Mouse (Mus musculus): ENCODE measurements around the gene Defa22.
"Not testable (repeated sequence)": the region's sequence is repeated elsewhere in the genome, so short reads cannot be mapped to it uniquely, and the experiment has no call there.

Defa22 gene

GRCm38 (mm10) chr8:21161977-21162376 lies at the start of gene Defa22:
Gene Defa22 (plus strand): TSS chr8:21162277.
- not testable (repeated sequence) for DNase-seq (ENCODE audit: low spot score)

DNA sequence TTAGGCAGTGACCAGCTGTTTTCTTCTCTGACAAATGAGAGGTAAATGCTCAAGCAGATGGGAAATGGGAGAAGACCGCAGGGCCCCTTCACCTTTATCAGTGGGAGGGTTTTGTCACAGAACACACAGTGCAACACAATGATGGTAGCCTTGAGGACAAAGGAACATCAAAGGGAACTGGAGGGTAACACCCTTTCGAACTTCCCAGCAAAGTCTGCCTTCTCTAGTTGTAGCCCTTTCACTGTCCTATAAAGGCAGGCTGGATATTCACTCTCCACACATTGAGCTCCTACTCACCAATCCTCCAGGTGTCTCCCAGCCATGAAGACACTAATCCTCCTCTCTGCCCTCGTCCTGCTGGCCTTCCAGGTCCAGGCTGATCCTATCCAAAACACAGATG lies 27.7 kb upstream of the Defa22 start, which contains the start of gene Defa30:
TSS of gene Defa30 (plus strand) at position 301 of the 400 bp plus-strand sequence.
- not testable (repeated sequence) for DNase-seq (ENCODE audit: low spot score)

- not testable (repeated sequence) for DNase-seq (ENCODE audit: low spot score)
These were observed 29.2 kb downstream of the Defa22 start, which contains the start of gene Defa31 for GRCm38 (mm10) chr8:21191314-21191713. Gene Defa31 (plus strand): TSS chr8:21191614.

DNA sequence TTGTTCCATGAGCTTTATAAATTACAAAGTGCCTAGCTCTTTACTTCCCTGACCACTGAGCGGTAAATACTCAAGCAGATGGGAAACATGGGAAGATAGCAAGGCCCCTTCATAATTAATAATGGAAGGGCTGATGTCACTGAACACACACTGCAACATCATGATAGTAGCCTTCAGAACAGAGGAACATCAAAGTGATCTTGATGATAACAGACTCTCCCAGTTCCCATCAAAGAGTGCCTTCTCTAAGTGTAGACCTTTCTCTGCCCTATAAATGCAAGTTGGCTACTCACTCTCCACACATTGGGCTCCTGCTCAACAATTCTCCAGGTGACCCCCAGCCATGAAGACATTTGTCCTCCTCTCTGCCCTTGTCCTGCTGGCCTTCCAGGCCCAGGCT lies 39.2 kb downstream of the Defa22 start, which contains the start of gene Gm15293:
TSS of gene Gm15293 (plus strand) at position 301 of the 400 bp plus-strand sequence.
- not testable (repeated sequence) for DNase-seq (ENCODE audit: low spot score)
